Mouse (Mus musculus) testis, adult 2 months (tissue): ENCODE data around the gene Cxcl14.

ENCODE experiments used
- CTCF ChIP-seq: fragments of 200-500 bp; IDR thresholded peaks from 2 replicates; pipeline ENCODE4 v1.5.1; 2012; ENCODE audit warnings: low read depth, mild to moderate bottlenecking, inconsistent platforms, low read length, moderate library complexity; ENCODE audit not compliant: control insufficient read depth, insufficient read depth, insufficient replicate concordance
- POLR2A ChIP-seq: fragments of 200-500 bp; IDR thresholded peaks from 2 replicates; pipeline ENCODE4 v1.6.1; 2012; ENCODE audit warnings: low read depth, mild to moderate bottlenecking, inconsistent platforms, low read length, moderate library complexity; ENCODE audit not compliant: control insufficient read depth

DNA sequence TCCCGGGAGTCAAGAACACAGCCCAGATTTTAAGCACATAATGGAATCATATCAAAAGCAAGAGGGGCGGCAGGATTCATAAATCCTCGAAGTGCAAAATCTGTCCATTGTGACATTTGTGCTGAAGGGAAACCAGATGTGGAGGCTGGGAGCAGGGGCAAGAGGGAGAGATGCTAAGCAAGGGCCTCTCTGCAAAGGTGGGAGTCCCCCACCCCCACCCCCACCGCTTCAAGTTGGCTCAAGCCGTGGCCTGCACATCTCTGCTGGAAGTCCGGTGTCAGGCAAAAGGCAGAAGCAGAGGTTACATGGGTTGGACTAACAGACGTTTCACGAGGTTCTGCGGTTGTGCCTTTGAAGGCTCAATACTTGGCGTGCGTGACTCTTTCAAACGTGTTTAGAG, 8.7 kb upstream of the Cxcl14 start:
- no peak for TF ChIP-seq POLR2A
- TF ChIP-seq CTCF, result no peak
